7 mouse cellular contexts compared by ENCODE assay signal in the genomic region with DNA sequence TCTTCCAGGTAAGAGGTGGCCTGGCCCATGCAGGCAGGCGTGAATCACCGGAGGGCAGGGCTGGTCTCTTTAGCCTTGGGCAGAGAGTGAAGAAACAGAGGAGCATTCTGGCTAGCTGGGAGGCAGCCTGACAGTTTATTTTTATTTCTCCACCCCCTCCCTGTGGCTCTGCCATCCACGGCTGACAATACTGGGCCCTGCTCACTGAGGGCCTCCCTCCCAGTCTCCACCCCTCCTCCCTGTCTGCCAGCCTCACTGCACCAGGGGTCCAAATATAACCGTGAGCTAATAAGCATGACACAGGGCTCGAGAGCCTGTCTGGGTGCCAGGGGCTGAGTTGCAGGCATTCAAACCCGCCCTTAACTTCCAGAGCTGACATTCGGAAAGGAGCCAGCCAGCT. TPM values are rescaled to one million over a fixed set of nuclear protein-coding genes. Genes with fewer than 3 reads are reported as not detected.
DNase-seq lines count a peak whose midpoint lies in the region; ATAC-seq and TF ChIP-seq lines count a peak whose summit lies in the region.

No protein-coding gene starts in this region.

- no peak overlapping the region for H3K4me3 ChIP-seq in testis, adult 2 months (ENCODE audit: control insufficient read depth, low read depth, low read length)
- no peak overlapping the region for H3K4me3 ChIP-seq in forebrain, embryonic 15.5 days
- H3K4me3 ChIP-seq in heart, embryonic 16.5 days (ENCODE audit: low read length): no peak overlapping the region
- H3K4me3 ChIP-seq in limb, embryonic 14.5 days (replicated peaks; ENCODE audit: low read length): no peak overlapping the region
- no peak overlapping the region for H3K4me3 ChIP-seq in olfactory bulb, adult 2 months (ENCODE audit: insufficient read depth, low read depth, low read length)

- ATAC-seq in forebrain, embryonic 15.5 days (replicated peaks): peak; percentile 85
- ATAC-seq in heart, embryonic 16.5 days (replicated peaks; ENCODE audit: extremely low read depth, insufficient read depth, low FRiP score): peak; percentile 90
- peak; percentile 75 for ATAC-seq in limb, embryonic 14.5 days (ENCODE audit: low FRiP score, low read depth)
- no peak for ATAC-seq in monocyte, adult 5-6 weeks (replicated peaks; ENCODE audit: insufficient number of reproducible peaks, low FRiP score, low TSS enrichment, poor library complexity, severe bottlenecking)

- H3K27ac ChIP-seq in testis, adult 2 months (ENCODE audit: control insufficient read depth, insufficient read depth, low read depth, low read length): peak overlapping the region; percentile 27; the same call in 1 of the 2 replicates
- H3K27ac ChIP-seq in forebrain, embryonic 15.5 days (replicated peaks): peak overlapping the region; percentile 44
- peak overlapping the region; percentile 92 for H3K27ac ChIP-seq in heart, embryonic 16.5 days (ENCODE audit: low read length)
- H3K27ac ChIP-seq in limb, embryonic 14.5 days (replicated peaks; ENCODE audit: low read depth, low read length): peak overlapping the region; percentile 71
- peak overlapping the region; percentile 42 for H3K27ac ChIP-seq in olfactory bulb, adult 2 months (ENCODE audit: insufficient read depth, low read depth, low read length)

- no peak for TF ChIP-seq POLR2A in testis, adult 2 months (IDR thresholded peaks at IDR 0.05; ENCODE audit: control insufficient read depth, low read depth, low read length)
- TF ChIP-seq POLR2A in limb, embryonic 14.5 days (IDR thresholded peaks at IDR 0.05; ENCODE audit: borderline replicate concordance, extremely low read depth, insufficient read depth, insufficient read length): no peak
- no peak for TF ChIP-seq POLR2A in olfactory bulb, adult 2 months (IDR thresholded peaks at IDR 0.05; ENCODE audit: insufficient read depth, low read depth, low read length)

- no peak overlapping the region for H3K9ac ChIP-seq in forebrain, embryonic 15.5 days (replicated peaks)
- peak overlapping the region; percentile 63 for H3K9ac ChIP-seq in heart, embryonic 16.5 days (ENCODE audit: low read length)
- no peak overlapping the region for H3K9ac ChIP-seq in limb, embryonic 14.5 days (ENCODE audit: low read depth, low read length, severe bottlenecking)

- no peaks in the 10 kb centered on the region for H3K36me3 ChIP-seq in testis, adult 2 months (ENCODE audit: control insufficient read depth, insufficient read depth, low read length)
- no peaks in the 10 kb centered on the region for H3K36me3 ChIP-seq in forebrain, embryonic 15.5 days
- peaks cover 21% of the 10 kb centered on the region for H3K36me3 ChIP-seq in heart, embryonic 16.5 days (ENCODE audit: control insufficient read depth, insufficient read depth)
- no peaks in the 10 kb centered on the region for H3K36me3 ChIP-seq in limb, embryonic 14.5 days (ENCODE audit: control insufficient read depth, insufficient read depth, low read length)

- peaks cover 2% of the 10 kb centered on the region; the same call in 1 of the 2 replicates for H3K4me1 ChIP-seq in testis, adult 2 months (ENCODE audit: control insufficient read depth, insufficient read depth, low read length)
- peaks cover 15% of the 10 kb centered on the region for H3K4me1 ChIP-seq in forebrain, embryonic 15.5 days
- H3K4me1 ChIP-seq in heart, embryonic 16.5 days (ENCODE audit: control insufficient read depth, insufficient read depth, low read length): peaks cover 62% of the 10 kb centered on the region
- H3K4me1 ChIP-seq in limb, embryonic 14.5 days (ENCODE audit: control insufficient read depth, insufficient read depth, low read length): peaks cover 18% of the 10 kb centered on the region
- peaks cover 40% of the 10 kb centered on the region for H3K4me1 ChIP-seq in olfactory bulb, adult 2 months (ENCODE audit: control insufficient read depth, insufficient read depth, low read length)

- DNase-seq in testis, postnatal 14 days (ENCODE audit: low spot score): no peak
- peak; percentile 62 for DNase-seq in limb, embryonic 14.5 days (ENCODE audit: low spot score)

- no peak for TF ChIP-seq CTCF in testis, adult 2 months (IDR thresholded peaks at IDR 0.05; ENCODE audit: control insufficient read depth, insufficient read depth, insufficient replicate concordance, low read depth, low read length)
- TF ChIP-seq CTCF in olfactory bulb, adult 2 months (IDR thresholded peaks at IDR 0.05; ENCODE audit: insufficient read depth, low read depth, low read length): no peak

- no peaks in the 10 kb centered on the region for H3K9me3 ChIP-seq in forebrain, embryonic 15.5 days
- no peaks in the 10 kb centered on the region for H3K9me3 ChIP-seq in heart, embryonic 16.5 days (replicated peaks; ENCODE audit: control insufficient read depth, low read length)
- no peaks in the 10 kb centered on the region for H3K9me3 ChIP-seq in limb, embryonic 14.5 days (ENCODE audit: control insufficient read depth, low read length)

- no peaks in the 10 kb centered on the region for H3K27me3 ChIP-seq in testis, adult 2 months (ENCODE audit: control insufficient read depth, insufficient read depth, low read length)
- no peaks in the 10 kb centered on the region for H3K27me3 ChIP-seq in forebrain, embryonic 15.5 days
- no peaks in the 10 kb centered on the region for H3K27me3 ChIP-seq in heart, embryonic 16.5 days (ENCODE audit: control insufficient read depth, insufficient read depth, low read length)
- H3K27me3 ChIP-seq in limb, embryonic 14.5 days (ENCODE audit: control insufficient read depth, insufficient read depth, low read length): no peaks in the 10 kb centered on the region

- H3K4me2 ChIP-seq in forebrain, embryonic 15.5 days (replicated peaks): no peak overlapping the region
- H3K4me2 ChIP-seq in heart, embryonic 16.5 days (ENCODE audit: low read depth, low read length): peak overlapping the region; percentile 45
- no peak overlapping the region for H3K4me2 ChIP-seq in limb, embryonic 14.5 days (replicated peaks; ENCODE audit: low read depth, low read length, severe bottlenecking)

- 24% methylated on average over 7 of the region's 7 CpGs for WGBS in forebrain, embryonic 15.5 days
- 29% methylated on average over 7 of the region's 7 CpGs for WGBS in heart, embryonic 16.5 days
- WGBS in limb, embryonic 14.5 days: 41% methylated on average over 7 of the region's 7 CpGs
- 9% methylated on average over 7 of the region's 7 CpGs for WGBS in olfactory bulb, adult 2 months

RNA-seq across cellular contexts. Expression of a gene that starts 6.6 kb away (rescaled TPM):
- 9.5 and 10.0 TPM in 2 replicates for polyA plus RNA-seq in testis, adult 2 months (2012; rRNA removed)
- 4.7 and 5.0 TPM in 2 replicates for polyA plus RNA-seq in forebrain, embryonic 15.5 days (2015; fragmentation: Nextera tagmentation; extraction: Ambion mirVana)
- polyA plus RNA-seq in heart, embryonic 16.5 days (2015; fragmentation: Nextera tagmentation; extraction: Ambion mirVana): 226 and 256 TPM in 2 replicates
- 12.1 and 14.8 TPM in 2 replicates for polyA plus RNA-seq in limb, embryonic 14.5 days (2012; rRNA removed)
- 6.7 and 6.9 TPM in 2 replicates for polyA plus RNA-seq in limb, embryonic 14.5 days (2014; fragmentation: Nextera tagmentation; extraction: Ambion mirVana)
- not detected in 2 replicates for polyA plus RNA-seq in olfactory bulb, adult 2 months (2012; ENCODE audit: insufficient read depth, insufficient read length, low replicate concordance, missing spikeins)
- total RNA-seq in monocyte, adult 5-6 weeks (2017): 131 to 275 TPM (median 210 TPM) in 3 replicates

Comparison
In these comparisons a context has a peak if more than half of its experiments do, and no peak if none do; other contexts are left out.
1. H3K27ac ChIP-seq: peak in every context shown above with its lines; median percentile 92 in heart, embryonic 16.5 days; 71 in limb, embryonic 14.5 days; 44 in forebrain, embryonic 15.5 days; 42 in olfactory bulb, adult 2 months; 27 in testis, adult 2 months.
2. RNA of a gene that starts 6.6 kb away (polyA plus RNA-seq): 226 to 256 TPM in heart, embryonic 16.5 days; 6.7 to 14.8 TPM in limb, embryonic 14.5 days, 9.5 to 10.0 TPM in testis, adult 2 months, 4.7 to 5.0 TPM in forebrain, embryonic 15.5 days and not detected in olfactory bulb, adult 2 months; every median in the first group is over 10 times any median in the second.